Mouse (Mus musculus) Patski (cell line): ENCODE measurements around the gene Ltb4r1. TPM values are rescaled to one million over a fixed set of nuclear protein-coding genes. Genes with fewer than 3 reads are reported as not detected.
A peak's percentile ranks its signal among the peaks of the same experiment; 100 is the strongest.

Source experiments
- ATAC-seq: fragments of 100-300 bp; one replicate; pipeline ENCODE4 v1.8.0; 2021
- CTCF ChIA-PET: fragments of 350-600 bp; sonication (Branson Sonifier 250); formaldehyde crosslinking; loops from one replicate; lab custom pipeline; 2022; ENCODE audit warnings: inconsistent platforms; lab: Charles Lee
- POLR2A ChIA-PET: fragments of 350-600 bp; sonication (Branson Sonifier 250); formaldehyde crosslinking; loops from one replicate; lab custom pipeline; 2022; ENCODE audit warnings: antibody characterized with exemption, inconsistent platforms; lab: Charles Lee
- DNase-seq: peaks from one replicate; pipeline ENCODE4 v3.0.0-alpha.2; 2011; ENCODE audit warnings: low read depth, low spot score
- H3K27me3 ChIP-seq: fragments of 371-371 bp; one replicate; pipeline ENCODE4 v1.5.1; 2021
- CTCF ChIP-seq: fragments of 100-300 bp; IDR thresholded peaks from one replicate; pipeline ENCODE4 v1.5.1; 2021
- in situ Hi-C: fragments of 300-500 bp; cut with MboI; formaldehyde crosslinking; loops from 3 replicates; pipeline ENCODE4 v1.11.1; 2018; ENCODE audit warnings: low pct_unique_long_range_greater_than_20kb, mixed read lengths
- polyA plus RNA-seq: library from polyadenylated mRNA; unstranded; gene quantifications from one replicate; pipeline ENCODE4 v1.2.3, GENCODE M21; 2021

Gene Ltb4r1
- polyA plus RNA-seq, 1 experiment from 2014 or later: not detected

GRCm38 (mm10) chr14:55767519-55768414 is 2.0 kb downstream of the Ltb4r1 start:
- POLR2A ChIA-PET: no interaction called here
- no peak for ATAC-seq
- in situ Hi-C loops: no loop called here
- no peak for DNase-seq
- peaks cover 14% of the 10 kb centered on the region for H3K27me3 ChIP-seq
- CTCF ChIA-PET: interaction anchor here (1.5 kb wide), 1 partner anchor 13 kb away, joined by 4 read pairs; no protein-coding TSS in a partner anchor
- no peak for TF ChIP-seq CTCF

- ChIA-PET POLR2A (no interaction called here), CTCF (interaction anchor here (1.5 to 1.8 kb wide), 2 partner anchors 9 to 13 kb away, joined by 4 to 5 read pairs; no protein-coding TSS in a partner anchor)
- H3K27me3 ChIP-seq: peaks cover 21% of the 10 kb centered on the region
- in situ Hi-C loops: no loop called here
- DNase-seq: no peak
- no peak for TF ChIP-seq CTCF
- peak; percentile 57 for ATAC-seq
Measured at GRCm38 (mm10) chr14:55768555-55768954, 2.8 kb downstream of the Ltb4r1 start.

GRCm38 (mm10) chr14:55769087-55769703 is 3.4 kb downstream of the Ltb4r1 start:
- H3K27me3 ChIP-seq: peaks cover 26% of the 10 kb centered on the region
- ChIA-PET POLR2A (no interaction called here), CTCF (interaction anchor here (1.5 to 1.8 kb wide), 3 partner anchors 9 to 12 kb away, joined by 4 to 10 read pairs (median 5); no protein-coding TSS in a partner anchor)
- in situ Hi-C loops: no loop called here
- no peak for DNase-seq
- ATAC-seq: no peak
- TF ChIP-seq CTCF: no peak

DNA sequence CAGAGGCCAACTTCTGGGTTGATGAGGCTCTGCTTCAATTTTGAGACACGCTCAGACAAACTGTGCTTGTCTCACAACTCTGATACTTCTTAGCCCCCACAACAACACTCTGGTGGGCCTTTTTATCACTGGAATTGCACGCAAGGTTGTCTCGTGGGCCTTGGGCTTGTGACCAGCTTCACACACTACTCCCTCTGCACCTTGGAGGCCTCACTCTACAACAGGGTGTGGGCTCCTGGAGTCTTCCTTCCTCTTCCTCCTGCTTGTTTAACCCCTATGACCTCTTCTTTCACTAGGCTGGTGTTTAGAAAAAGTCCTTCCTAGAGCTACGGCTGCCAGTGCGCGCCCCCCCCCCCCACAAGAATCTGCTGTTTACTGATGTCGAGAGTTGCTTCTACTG is 10.9 kb downstream of the Ltb4r1 start:
- TF ChIP-seq CTCF: no peak
- CTCF ChIA-PET: interaction anchor here (2.0 kb wide), 1 partner anchor 7 kb away, joined by 5 read pairs; no protein-coding TSS in a partner anchor
- ATAC-seq (no peak), DNase-seq (no peak)
- POLR2A ChIA-PET: no interaction called here
- in situ Hi-C loops: loop anchor here (5.0 kb wide), 1 partner anchor 91 kb away; no protein-coding TSS in a partner anchor
- H3K27me3 ChIP-seq: peaks cover 35% of the 10 kb centered on the region

- H3K27me3 ChIP-seq: peaks cover 31% of the 10 kb centered on the region
- no peak for TF ChIP-seq CTCF
- DNase-seq (no peak), ATAC-seq (no peak)
- ChIA-PET POLR2A (no interaction called here), CTCF (interaction anchor here (2.0 kb wide), 1 partner anchor 8 kb away, joined by 5 read pairs; no protein-coding TSS in a partner anchor)
- in situ Hi-C loops: loop anchor here (5.0 kb wide), 1 partner anchor 90 kb away; no protein-coding TSS in a partner anchor
Measured at GRCm38 (mm10) chr14:55777176-55777575, 11.4 kb downstream of the Ltb4r1 start.

- ChIA-PET POLR2A (no interaction called here), CTCF (interaction anchor here (1.1 to 2.0 kb wide), 2 partner anchors 8 to 96 kb away, joined by 3 to 5 read pairs; no protein-coding TSS in a partner anchor)
- no peak for TF ChIP-seq CTCF
- peaks cover 31% of the 10 kb centered on the region for H3K27me3 ChIP-seq
- DNase-seq (no peak), ATAC-seq (no peak)
- in situ Hi-C loops: loop anchor here (5.0 kb wide), 1 partner anchor 89 kb away; no protein-coding TSS in a partner anchor
Measured at GRCm38 (mm10) chr14:55777806-55778205, 12.0 kb downstream of the Ltb4r1 start.

GRCm38 (mm10) chr14:55778686-55779085 is 12.9 kb downstream of the Ltb4r1 start:
- in situ Hi-C loops: loop anchor here (5.0 kb wide), 1 partner anchor 89 kb away; no protein-coding TSS in a partner anchor
- no peak for TF ChIP-seq CTCF
- peaks cover 31% of the 10 kb centered on the region for H3K27me3 ChIP-seq
- ChIA-PET POLR2A (no interaction called here), CTCF (interaction anchor here (1.0 to 2.0 kb wide), 3 partner anchors 9 to 95 kb away, joined by 3 to 5 read pairs (median 3); no protein-coding TSS in a partner anchor)
- no peak for DNase-seq
- ATAC-seq: no peak

GRCm38 (mm10) chr14:55779656-55780055 is 13.9 kb downstream of the Ltb4r1 start:
- ATAC-seq (no peak), DNase-seq (no peak)
- ChIA-PET POLR2A (no interaction called here), CTCF (interaction anchor here (1.0 to 1.4 kb wide), 3 partner anchors 12 to 88 kb away, joined by 3 read pairs; no protein-coding TSS in a partner anchor)
- no peak for TF ChIP-seq CTCF
- H3K27me3 ChIP-seq: peaks cover 26% of the 10 kb centered on the region
- in situ Hi-C loops: loop anchor here (5.0 kb wide), 1 partner anchor 88 kb away; no protein-coding TSS in a partner anchor

- ChIA-PET CTCF (interaction anchor here (1.1 to 2.3 kb wide), 11 partner anchors 11 to 108 kb away, joined by 3 to 14 read pairs (median 5); no protein-coding TSS in a partner anchor), POLR2A (no interaction called here)
- DNase-seq (no peak), ATAC-seq (no peak)
- in situ Hi-C loops: no loop called here
- H3K27me3 ChIP-seq: peaks cover 32% of the 10 kb centered on the region
- TF ChIP-seq CTCF: no peak
Measured at GRCm38 (mm10) chr14:55780736-55781135, 15.0 kb downstream of the Ltb4r1 start.

DNA sequence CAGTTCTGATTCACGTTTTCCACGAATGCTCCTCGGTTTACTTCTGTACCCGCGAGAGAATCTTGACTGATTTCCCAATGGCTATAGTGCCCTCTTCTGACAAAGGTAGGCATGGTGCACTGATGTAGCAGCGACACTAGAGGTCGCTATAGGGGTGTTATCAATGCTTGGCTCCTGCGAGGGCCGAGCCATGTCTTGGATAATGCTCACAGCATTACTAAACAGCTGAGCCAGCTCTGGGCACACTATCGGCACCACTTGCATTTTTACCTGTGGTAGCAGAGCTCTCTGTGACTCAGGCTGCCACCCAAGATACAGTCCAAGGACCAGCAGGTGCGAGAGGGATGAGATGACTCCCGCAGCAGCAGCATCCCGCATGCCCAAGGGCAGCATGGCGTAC is 15.5 kb downstream of the Ltb4r1 start:
- ChIA-PET POLR2A (no interaction called here), CTCF (interaction anchor here (0.8 to 2.3 kb wide), 13 partner anchors 9 to 108 kb away, joined by 3 to 14 read pairs (median 4); no protein-coding TSS in a partner anchor)
- peak; percentile 49 for DNase-seq
- peak; percentile 86 for ATAC-seq
- H3K27me3 ChIP-seq: peaks cover 37% of the 10 kb centered on the region
- no peak for TF ChIP-seq CTCF
- in situ Hi-C loops: no loop called here
